Mouse (Mus musculus) kidney, adult 11 months (tissue): ENCODE data around the gene Itga1.

Experiments used
- DNase-seq: peaks from one replicate; pipeline ENCODE4 v3.0.0; 2022

Gene Itga1

GRCm38 (mm10) chr13:114980831-114981419 lies 120.8 kb downstream of the Itga1 start:
- no peak for DNase-seq

- no peak for DNase-seq
These were observed 127.2 kb downstream of the Itga1 start for GRCm38 (mm10) chr13:114974484-114975042.

- DNase-seq, result no peak
These were observed 129.9 kb downstream of the Itga1 start for GRCm38 (mm10) chr13:114971905-114972304.

- DNase-seq, result peak; percentile 60
These were observed 137.5 kb downstream of the Itga1 start for GRCm38 (mm10) chr13:114964233-114964632.

GRCm38 (mm10) chr13:114954516-114954915 lies 147.2 kb downstream of the Itga1 start:
- DNase-seq, result no peak

DNA sequence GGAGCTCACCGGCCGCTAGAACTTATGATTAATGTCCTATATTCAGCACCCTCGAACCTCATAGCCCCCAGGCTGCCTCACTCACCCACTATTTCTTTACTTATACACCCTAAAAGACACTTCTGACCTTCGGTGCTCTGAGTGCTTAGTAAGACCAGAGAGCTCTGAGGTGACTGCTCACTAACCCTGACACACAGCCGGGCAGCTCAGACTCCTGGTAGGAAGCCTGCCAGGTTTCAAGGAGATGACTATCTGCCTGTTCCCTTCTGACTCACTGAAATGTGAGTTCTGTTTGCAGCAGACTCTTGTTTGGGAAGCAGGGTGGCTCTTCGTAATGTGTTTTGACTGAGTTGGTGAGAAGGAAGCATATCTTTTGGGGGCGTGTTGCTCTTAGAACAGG lies 168.2 kb downstream of the Itga1 start:
- DNase-seq, result no peak

DNA sequence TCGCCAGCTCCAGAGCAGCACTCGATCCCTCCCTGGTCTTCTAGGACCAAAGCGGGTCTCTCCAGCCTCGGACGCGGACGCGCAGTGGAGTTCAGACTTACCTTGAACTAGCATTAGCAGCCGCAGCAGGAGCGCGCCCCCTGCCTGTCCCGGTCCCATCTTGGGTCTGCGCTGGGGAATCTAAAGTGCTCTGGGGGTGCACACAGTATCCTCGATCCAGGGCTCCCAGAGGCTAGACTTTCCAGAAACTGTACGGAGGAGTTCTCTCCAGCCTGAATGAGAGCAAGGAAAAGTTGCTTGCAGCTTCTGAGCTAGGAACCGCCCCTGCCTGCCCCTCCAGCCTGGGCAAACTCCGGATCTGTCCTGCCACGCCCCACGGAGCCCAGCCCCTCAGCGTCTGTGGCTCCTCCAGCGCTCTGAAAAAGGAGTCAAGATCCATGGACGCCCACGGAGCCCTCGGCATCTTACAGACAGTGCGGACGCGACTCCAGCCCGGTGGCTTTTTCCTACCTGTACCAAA lies 169.9 kb downstream of the Itga1 start, which contains the start of gene Itga2:
Gene Itga2, minus strand, starts transcription at position 326 of the 520 bp plus-strand sequence.
- peak; percentile 32 for DNase-seq

DNA sequence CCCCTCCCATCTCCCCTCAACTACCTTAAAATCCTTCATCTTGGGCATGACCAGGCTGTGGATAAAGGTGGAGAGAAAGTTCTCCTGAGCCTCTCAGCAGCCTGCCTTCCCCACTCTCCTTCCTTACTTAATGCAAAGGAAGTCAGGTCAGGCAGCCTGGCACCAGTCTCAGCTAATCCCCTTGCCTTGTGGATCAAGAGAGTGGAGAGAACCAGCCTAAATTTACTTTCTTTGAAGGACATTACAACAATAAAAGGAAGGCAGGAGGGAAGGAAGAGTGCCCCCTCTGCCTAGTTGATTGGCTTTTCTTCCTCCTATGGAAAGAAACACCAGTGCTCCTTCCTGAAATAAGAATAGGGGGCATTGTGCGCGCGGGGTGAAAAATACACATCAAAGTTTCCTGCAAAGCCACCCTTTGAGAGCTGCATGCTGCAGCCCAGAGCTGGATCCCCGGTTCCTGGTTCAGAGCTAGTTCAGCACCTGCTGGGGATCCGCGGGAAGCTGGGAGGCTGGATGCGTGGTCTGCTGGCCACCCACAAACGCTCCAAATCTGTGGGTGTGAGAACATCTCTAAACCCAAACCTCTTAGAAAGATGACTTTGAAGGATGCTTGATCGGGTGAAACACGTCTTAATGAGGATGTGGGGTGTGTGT lies 170.6 kb downstream of the Itga1 start:
- no peak for DNase-seq

GRCm38 (mm10) chr13:114924785-114925184 lies 177.0 kb downstream of the Itga1 start:
- DNase-seq, result no peak

DNA sequence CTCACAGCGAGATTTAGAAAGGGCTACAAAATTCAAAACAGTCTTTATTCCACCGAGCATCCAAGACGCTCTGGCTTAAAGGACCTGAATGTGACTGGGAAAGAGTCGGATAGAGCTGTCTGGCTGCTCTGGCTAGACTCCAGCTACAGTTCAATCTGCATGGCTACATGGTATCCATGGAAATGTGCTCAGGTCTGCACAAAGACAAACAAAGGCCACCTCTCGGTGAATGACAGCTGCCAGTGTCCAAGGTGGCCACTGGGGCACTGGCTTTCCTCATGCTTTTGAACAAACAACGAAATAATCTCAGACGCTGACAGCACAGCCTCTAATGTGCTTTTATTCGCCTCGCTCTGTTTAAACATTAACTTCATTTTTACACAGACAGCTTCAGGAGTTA lies 178.4 kb downstream of the Itga1 start:
- DNase-seq, result peak; percentile 12

GRCm38 (mm10) chr13:114915767-114916166 lies 186.0 kb downstream of the Itga1 start:
- no peak for DNase-seq

GRCm38 (mm10) chr13:114914963-114915362 lies 186.8 kb downstream of the Itga1 start:
- DNase-seq, result no peak

DNA sequence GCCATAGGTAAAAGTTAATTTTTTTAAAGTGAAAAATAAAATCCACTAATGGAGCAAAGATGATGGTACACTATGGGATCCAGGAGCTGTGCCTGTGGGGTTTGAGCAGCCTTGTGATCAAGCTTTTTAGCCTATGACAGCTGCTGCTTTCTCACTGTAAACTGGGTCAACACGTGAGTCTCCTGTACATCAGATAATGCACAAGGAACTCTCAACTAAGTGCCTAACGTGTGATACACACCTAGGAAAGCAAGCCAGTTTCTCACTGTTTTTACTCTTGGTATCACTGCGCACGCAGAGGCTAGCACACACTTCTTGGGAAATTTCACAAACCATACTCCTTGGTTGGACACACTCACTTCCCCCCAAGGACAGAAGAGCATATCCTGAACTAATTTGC lies 187.2 kb downstream of the Itga1 start:
- no peak for DNase-seq

DNA sequence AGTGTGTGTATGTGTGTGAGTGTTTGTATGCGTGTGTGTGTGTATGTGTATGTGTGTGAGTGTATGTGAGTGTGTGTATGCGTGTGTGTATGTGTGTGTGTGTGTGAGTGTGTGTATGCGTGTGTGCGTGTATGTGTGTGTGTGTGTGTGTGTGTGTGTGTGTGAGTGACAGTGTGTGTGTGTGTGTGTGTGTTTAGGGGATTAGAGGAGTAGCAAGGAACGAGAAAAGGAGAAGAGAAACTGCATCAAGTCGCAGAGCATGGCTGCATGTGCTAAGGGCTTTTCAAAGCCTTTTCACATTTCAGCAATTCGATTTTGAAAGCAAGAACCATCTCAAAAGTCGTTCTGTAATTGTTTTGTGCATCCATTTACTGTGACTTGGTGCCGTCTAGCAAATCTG lies 191.1 kb downstream of the Itga1 start:
- DNase-seq, result no peak

GRCm38 (mm10) chr13:114909514-114909913 lies 192.2 kb downstream of the Itga1 start:
- no peak for DNase-seq

DNA sequence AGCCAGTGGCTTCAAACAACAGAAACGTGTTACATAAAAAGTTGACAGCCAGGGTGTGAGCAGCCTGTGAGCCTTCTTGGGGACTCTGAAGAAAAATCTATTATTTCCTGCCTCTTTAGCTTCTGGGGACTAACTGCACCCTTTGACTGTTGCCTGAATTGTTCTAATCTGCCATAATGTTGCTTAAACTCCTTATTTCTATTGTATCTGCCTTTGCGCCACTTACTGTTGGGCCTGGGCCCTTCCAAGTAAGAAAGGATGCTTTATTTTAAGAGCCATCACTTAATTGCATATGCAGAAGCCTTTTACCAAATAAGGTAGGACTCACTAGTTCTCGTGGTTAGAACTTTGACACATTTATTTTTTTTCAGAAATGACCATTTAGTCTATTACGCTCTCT lies 193.9 kb downstream of the Itga1 start:
- no peak for DNase-seq
